Mouse (Mus musculus) CH12.LX (cell line): ENCODE results near the gene Osgep. TPM values are rescaled to one million over a fixed set of nuclear protein-coding genes. Genes with fewer than 3 reads are reported as not detected.

Experiments
- DNase-seq: peaks from one replicate; pipeline ENCODE4 v3.0.0-alpha.2; 2013; ENCODE audit errors: extremely low read depth
- H3K27ac ChIP-seq: 2 replicates; pipeline ENCODE4 v1.5.1; 2012; ENCODE audit warnings: low read depth, mild to moderate bottlenecking, control low read depth, moderate library complexity; ENCODE audit not compliant: insufficient read depth
- H3K27me3 ChIP-seq: replicated peaks from 2 replicates; pipeline ENCODE3; 2012; ENCODE audit warnings: inconsistent platforms
- H3K36me3 ChIP-seq, 2 experiments: replicated peaks in 1 of 2; 2 replicates each; pipeline versions ENCODE3 to v1.6.1; 2012; ENCODE audit warnings: inconsistent platforms in 1 of 2, low read length in 1 of 2, mild to moderate bottlenecking in 1 of 2, mixed read lengths in 1 of 2, moderate library complexity in 1 of 2; ENCODE audit not compliant: control insufficient read depth in 1 of 2, insufficient read depth in 1 of 2
- H3K4me1 ChIP-seq, 2 experiments: 2 replicates each; pipeline ENCODE4 v1.6.1; 2012; ENCODE audit warnings: inconsistent platforms in 1 of 2, moderate library complexity in 1 of 2; ENCODE audit not compliant: insufficient read depth in 2 of 2, control insufficient read depth in 1 of 2
- H3K4me2 ChIP-seq: 2 replicates; pipeline ENCODE4 v1.6.1; 2012; ENCODE audit warnings: low read depth, mild to moderate bottlenecking, control low read depth; ENCODE audit not compliant: poor library complexity, insufficient read depth, severe bottlenecking
- H3K4me3 ChIP-seq, 3 experiments: fragments of 150-350 bp in 1 of 3; sonication (generic) in 1 of 3; replicated peaks in 1 of 3; 2 replicates each; pipeline versions ENCODE3 to v1.5.1; 2011 to 2012; ENCODE audit warnings: low read depth in 2 of 3, low read length in 2 of 3, mild to moderate bottlenecking in 2 of 3, moderate library complexity in 2 of 3, control low read depth in 1 of 3, improper control_type of control experiment in 1 of 3, inconsistent platforms in 1 of 3, mixed read lengths in 1 of 3; ENCODE audit not compliant: poor library complexity in 1 of 3
- H3K79me2 ChIP-seq: replicated peaks from 2 replicates; pipeline ENCODE4 v1.6.1; 2012; ENCODE audit warnings: mild to moderate bottlenecking, moderate library complexity; ENCODE audit not compliant: control insufficient read depth, poor library complexity, insufficient read depth, severe bottlenecking; ENCODE audit errors: extremely low read depth
- H3K9ac ChIP-seq: 2 replicates; pipeline ENCODE4 v1.6.1; 2012; ENCODE audit warnings: low read depth, mild to moderate bottlenecking, control low read depth, moderate library complexity; ENCODE audit not compliant: insufficient read depth
- H3K9me3 ChIP-seq: replicated peaks from 2 replicates; pipeline ENCODE3; 2012; ENCODE audit warnings: low read length, inconsistent platforms, mixed read lengths
- BHLHE40 ChIP-seq: IDR thresholded peaks from 2 replicates; pipeline ENCODE4 v1.6.1; 2011; ENCODE audit warnings: mild to moderate bottlenecking, low read depth, low read length, improper control_type of control experiment
- CHD1 ChIP-seq: IDR thresholded peaks from 2 replicates; pipeline ENCODE4 v1.6.1; 2012; ENCODE audit warnings: low read depth, low read length, improper control_type of control experiment, inconsistent platforms
- CHD2 ChIP-seq: IDR thresholded peaks from 2 replicates; pipeline ENCODE4 v1.6.1; 2011; ENCODE audit warnings: low read length, improper control_type of control experiment
- CTCF ChIP-seq, 2 experiments: IDR thresholded peaks in 1 of 2; conservative IDR thresholded peaks in 1 of 2; 2 replicates each; pipeline ENCODE4 v1.5.1; 2011 to 2012; ENCODE audit warnings: low read depth in 2 of 2, low read length in 2 of 2, improper control_type of control experiment in 1 of 2, inconsistent platforms in 1 of 2, mild to moderate bottlenecking in 1 of 2, moderate library complexity in 1 of 2
- E2F4 ChIP-seq: IDR thresholded peaks from 2 replicates; pipeline ENCODE4 v1.6.1; 2011; ENCODE audit warnings: low read depth, low read length, improper control_type of control experiment; ENCODE audit not compliant: insufficient replicate concordance
- ELF1 ChIP-seq: IDR thresholded peaks from 2 replicates; pipeline ENCODE4 v1.6.1; 2014; ENCODE audit warnings: low read depth, mild to moderate bottlenecking, inconsistent platforms, low read length, improper control_type of control experiment
- EP300 ChIP-seq: IDR thresholded peaks from 2 replicates; pipeline ENCODE4 v1.6.1; 2011; ENCODE audit warnings: low read length, improper control_type of control experiment
- ETS1 ChIP-seq: conservative IDR thresholded peaks from 2 replicates; pipeline ENCODE4 v1.6.1; 2012; ENCODE audit warnings: low read depth, mild to moderate bottlenecking, inconsistent platforms, low read length, improper control_type of control experiment, moderate library complexity
- GABPA ChIP-seq: IDR thresholded peaks from 2 replicates; pipeline ENCODE4 v1.6.1; 2012; ENCODE audit warnings: low read depth, low read length, improper control_type of control experiment, inconsistent platforms; ENCODE audit not compliant: insufficient replicate concordance
- HCFC1 ChIP-seq: IDR thresholded peaks from 2 replicates; pipeline ENCODE4 v1.6.1; 2012; ENCODE audit warnings: low read depth, mild to moderate bottlenecking, inconsistent platforms, low read length, improper control_type of control experiment
- IRF4 ChIP-seq: IDR thresholded peaks from 2 replicates; pipeline ENCODE4 v1.6.1; 2014; ENCODE audit warnings: low read depth, mild to moderate bottlenecking, inconsistent platforms, low read length, improper control_type of control experiment
- JUN ChIP-seq: IDR thresholded peaks from 2 replicates; pipeline ENCODE4 v1.6.1; 2011; ENCODE audit warnings: low read depth, mild to moderate bottlenecking, low read length, improper control_type of control experiment, moderate library complexity; ENCODE audit not compliant: insufficient read depth
- JUND ChIP-seq: conservative IDR thresholded peaks from 2 replicates; pipeline ENCODE4 v1.6.1; 2011; ENCODE audit warnings: low read depth, low read length, improper control_type of control experiment
- KAT2A ChIP-seq: IDR thresholded peaks from 2 replicates; pipeline ENCODE4 v1.6.1; 2012; ENCODE audit warnings: low read length, improper control_type of control experiment, inconsistent platforms; ENCODE audit not compliant: insufficient replicate concordance
- MAFK ChIP-seq: IDR thresholded peaks from 2 replicates; pipeline ENCODE4 v1.6.1; 2011; ENCODE audit warnings: low read length, improper control_type of control experiment; ENCODE audit not compliant: insufficient replicate concordance
- MAX ChIP-seq: IDR thresholded peaks from 2 replicates; pipeline ENCODE4 v1.6.1; 2011; ENCODE audit warnings: low read length, improper control_type of control experiment
- MAZ ChIP-seq: IDR thresholded peaks from 2 replicates; pipeline ENCODE4 v1.6.1; 2012; ENCODE audit warnings: low read depth, mild to moderate bottlenecking, inconsistent platforms, low read length, improper control_type of control experiment, moderate library complexity
- MEF2A ChIP-seq: IDR thresholded peaks from 2 replicates; pipeline ENCODE4 v1.6.1; 2014; ENCODE audit warnings: low read depth, mild to moderate bottlenecking, inconsistent platforms, low read length, improper control_type of control experiment, borderline replicate concordance
- MXI1 ChIP-seq: IDR thresholded peaks from 2 replicates; pipeline ENCODE4 v1.6.1; 2011; ENCODE audit warnings: mild to moderate bottlenecking, low read depth, low read length, improper control_type of control experiment
- MYC ChIP-seq: IDR thresholded peaks from 2 replicates; pipeline ENCODE4 v1.6.1; 2011; ENCODE audit warnings: low read depth, mild to moderate bottlenecking, improper control_type of control experiment, low read length
- NELFE ChIP-seq: IDR thresholded peaks from 2 replicates; pipeline ENCODE4 v1.6.1; 2011; ENCODE audit warnings: low read depth, low read length, improper control_type of control experiment
- NRF1 ChIP-seq: IDR thresholded peaks from 2 replicates; pipeline ENCODE4 v1.6.1; 2014; ENCODE audit warnings: low read depth, mild to moderate bottlenecking, inconsistent platforms, low read length, improper control_type of control experiment, moderate library complexity
- PAX5 ChIP-seq: IDR thresholded peaks from 2 replicates; pipeline ENCODE4 v1.6.1; 2012; ENCODE audit warnings: low read length, inconsistent platforms, mixed read lengths
- POLR2A ChIP-seq: IDR thresholded peaks from 2 replicates; pipeline ENCODE4 v1.6.1; 2011; ENCODE audit warnings: low read depth, mild to moderate bottlenecking, improper control_type of control experiment, low read length
- POLR2AphosphoS2 ChIP-seq: IDR thresholded peaks from 2 replicates; pipeline ENCODE4 v1.6.1; 2011; ENCODE audit warnings: low read depth, low read length, improper control_type of control experiment
- RAD21 ChIP-seq: IDR thresholded peaks from 2 replicates; pipeline ENCODE4 v1.6.1; 2011; ENCODE audit warnings: low read depth, mild to moderate bottlenecking, low read length, improper control_type of control experiment, moderate library complexity
- RCOR1 ChIP-seq: conservative IDR thresholded peaks from 2 replicates; pipeline ENCODE4 v1.6.1; 2012; ENCODE audit warnings: low read depth, mild to moderate bottlenecking, inconsistent platforms, low read length, improper control_type of control experiment
- SIN3A ChIP-seq: IDR thresholded peaks from 2 replicates; pipeline ENCODE4 v1.6.1; 2012; ENCODE audit warnings: low read length, improper control_type of control experiment, inconsistent platforms
- SMC3 ChIP-seq: IDR thresholded peaks from 2 replicates; pipeline ENCODE4 v1.6.1; 2011; ENCODE audit warnings: low read depth, low read length, improper control_type of control experiment
- TBP ChIP-seq: conservative IDR thresholded peaks from 2 replicates; pipeline ENCODE4 v1.6.1; 2011; ENCODE audit warnings: low read depth, low read length, improper control_type of control experiment
- TCF12 ChIP-seq: IDR thresholded peaks from 2 replicates; pipeline ENCODE4 v1.6.1; 2014; ENCODE audit warnings: low read depth, mild to moderate bottlenecking, inconsistent platforms, low read length, improper control_type of control experiment
- UBTF ChIP-seq: IDR thresholded peaks from 2 replicates; pipeline ENCODE4 v1.6.1; 2012; ENCODE audit warnings: low read depth, mild to moderate bottlenecking, inconsistent platforms, low read length, improper control_type of control experiment, moderate library complexity
- USF1 ChIP-seq: IDR thresholded peaks from 2 replicates; pipeline ENCODE4 v1.6.1; 2014; ENCODE audit warnings: low read depth, mild to moderate bottlenecking, inconsistent platforms, low read length, improper control_type of control experiment
- USF2 ChIP-seq: conservative IDR thresholded peaks from 2 replicates; pipeline ENCODE4 v1.6.1; 2011; ENCODE audit warnings: low read depth, low read length, improper control_type of control experiment
- ZC3H11A ChIP-seq: IDR thresholded peaks from 2 replicates; pipeline ENCODE4 v1.6.1; 2012; ENCODE audit warnings: low read depth, mild to moderate bottlenecking, inconsistent platforms, low read length, improper control_type of control experiment
- ZKSCAN1 ChIP-seq: IDR thresholded peaks from 2 replicates; pipeline ENCODE4 v1.6.1; 2012; ENCODE audit warnings: low read depth, inconsistent platforms, low read length, improper control_type of control experiment, borderline replicate concordance
- ZMIZ1 ChIP-seq: IDR thresholded peaks from 2 replicates; pipeline ENCODE4 v1.6.1; 2012; ENCODE audit warnings: low read depth, mild to moderate bottlenecking, inconsistent platforms, low read length, improper control_type of control experiment
- ZNF384 ChIP-seq: IDR thresholded peaks from 2 replicates; pipeline ENCODE4 v1.6.1; 2012; ENCODE audit warnings: low read depth, low read length, improper control_type of control experiment, inconsistent platforms
- dilution Hi-C: fragments of 300-500 bp; cut with MboI; formaldehyde crosslinking; loops from 2 replicates; pipeline ENCODE4 v1.14.3; 2020; ENCODE audit warnings: low sequenced_read_pairs; ENCODE audit not compliant: extremely low pct_unique_long_range_greater_than_20kb, extremely low pct_ligation_motif_present
- in situ Hi-C: fragments of 300-500 bp; cut with MboI; formaldehyde crosslinking; loops from 3 replicates; pipeline ENCODE4 v1.14.3; 2019; ENCODE audit warnings: low sequenced_read_pairs, low pct_ligation_motif_present, low pct_unique_long_range_greater_than_20kb, mixed read lengths
- polyA plus RNA-seq: library from polyadenylated mRNA; unstranded; fragments of >175 nt; gene quantifications from 2 replicates; pipeline ENCODE4 v1.2.1, GENCODE M21; 2012; ENCODE audit warnings: low read depth; ENCODE audit not compliant: insufficient read length
- total RNA-seq, 2 experiments: library from RNA; depleted of rRNA; stranded (reverse); fragments of 300-350 nt in 1 of 2; fragments of >200 nt in 1 of 2; gene quantifications; 2 replicates each; pipeline ENCODE4 v1.2.3; 2012 to 2014

Gene Osgep
- total RNA-seq (2012; rRNA removed) (39.1 and 41.7 TPM in 2 replicates), total RNA-seq (2014; rRNA removed) (88.7 and 90.4 TPM in 2 replicates), polyA plus RNA-seq (48.4 and 57.6 TPM in 2 replicates)

GRCm38 (mm10) chr14:50924281-50925064, at the start of gene Osgep, which contains the start of gene Apex1:
Osgep (minus strand) TSS chr14:50924893.
Apex1 (plus strand) TSS chr14:50924968.
- H3K9ac ChIP-seq, result peak within 1 kb of the TSS; percentile 66
- H3K79me2 ChIP-seq, result peaks cover 15% of the 10 kb centered on the region
- no peaks in the 10 kb centered on the region for H3K9me3 ChIP-seq
- peak within 1 kb of the TSS; percentile 88 for H3K27ac ChIP-seq
- peak within 1 kb of the TSS; percentile 73 to 97 (median 85) for H3K4me3 ChIP-seq
- H3K27me3 ChIP-seq, result no peaks in the 10 kb centered on the region
- TF ChIP-seq MAZ, result no peak
- no peak for TF ChIP-seq CTCF (conservative IDR thresholded peaks at IDR 0.05 in 1 of 2, IDR thresholded peaks at IDR 0.05 in 1 of 2; ENCODE audit: low read depth in 2 of 2, low read length in 2 of 2)
- TF ChIP-seq E2F4, result peak; percentile 80; the same call in 1 of the 2 replicates
- TF ChIP-seq CHD1, result no peak
- peak; percentile 63 for TF ChIP-seq HCFC1
- peak; percentile 98 for TF ChIP-seq USF1
- TF ChIP-seq GABPA, result no peak
- TF ChIP-seq JUN, result no peak
- no peak for TF ChIP-seq ZKSCAN1
- peak; percentile 100 for TF ChIP-seq MAX
- peak; percentile 40; the same call in 1 of the 2 replicates for TF ChIP-seq NRF1
- TF ChIP-seq UBTF, result no peak
- TF ChIP-seq TBP, result peak; percentile 77; the same call in 1 of the 2 replicates
- peak; percentile 45; the same call in 1 of the 2 replicates for TF ChIP-seq IRF4
- peak; percentile 99 for TF ChIP-seq MXI1
- TF ChIP-seq RAD21, result no peak
- peak; percentile 99 for TF ChIP-seq USF2
- no peak for TF ChIP-seq ETS1
- 0 out of 2 replicates have a peak, but pooled peaks have one; percentile 11 for TF ChIP-seq MEF2A
- peak; percentile 99 for TF ChIP-seq MYC
- TF ChIP-seq EP300, result no peak
- no peak for TF ChIP-seq SMC3
- TF ChIP-seq BHLHE40, result peak; percentile 87
- no peak for TF ChIP-seq JUND
- TF ChIP-seq ZMIZ1, result peak; percentile 74
- TF ChIP-seq PAX5, result no peak
- no peak for TF ChIP-seq ZC3H11A
- no peak for TF ChIP-seq CHD2
- no peak for TF ChIP-seq RCOR1
- TF ChIP-seq ELF1, result no peak
- no peak for TF ChIP-seq ZNF384
- TF ChIP-seq POLR2AphosphoS2, result peak; percentile 87
- TF ChIP-seq KAT2A, result no peak
- peak; percentile 79 for TF ChIP-seq TCF12
- peak; percentile 88 for TF ChIP-seq SIN3A
- no peak for TF ChIP-seq MAFK
- TF ChIP-seq NELFE, result peak; percentile 85
- TF ChIP-seq POLR2A, result peak; percentile 89
- peak within 1 kb of the TSS; percentile 87 for H3K4me2 ChIP-seq
- H3K4me1 ChIP-seq, result peaks cover 0 to 41% of the 10 kb centered on the region in 2 experiments; a peak in 2 of 4 replicates
- H3K36me3 ChIP-seq, result peaks cover 35 to 52% of the 10 kb centered on the region in 2 experiments
- in situ Hi-C loops (no loop called here), dilution Hi-C loops (no loop called here)
- peak; percentile 98 for DNase-seq
